Mouse (Mus musculus) limb, embryonic 14.5 days (tissue): ENCODE measurements around the gene Zfp512b. TPM values are rescaled to one million over a fixed set of nuclear protein-coding genes. Genes with fewer than 3 reads are reported as not detected.

Experiments
- ATAC-seq: fragments of 200-750 bp; cut with Nextera tagmentation; 2 replicates; pipeline ENCODE4 v1.8.0; 2017; ENCODE audit warnings: low read depth, moderate number of reproducible peaks, moderate TSS enrichment; ENCODE audit not compliant: low FRiP score
- DNase-seq: peaks from one replicate; pipeline ENCODE4 v3.0.0-alpha.2; 2015; ENCODE audit warnings: low spot score
- H3K27ac ChIP-seq: fragments of 300-500 bp; sonication (generic); replicated peaks from 2 replicates; pipeline ENCODE4 v1.5.1; 2014; ENCODE audit warnings: low read depth, mild to moderate bottlenecking, low read length, moderate library complexity, mixed read lengths
- H3K27me3 ChIP-seq: fragments of 300-500 bp; sonication (generic); 2 replicates; pipeline ENCODE4 v1.6.1; 2014; ENCODE audit warnings: low read length, mixed read lengths; ENCODE audit not compliant: control insufficient read depth, insufficient read depth
- H3K36me3 ChIP-seq: fragments of 300-500 bp; sonication (generic); 2 replicates; pipeline ENCODE4 v1.6.1; 2014; ENCODE audit warnings: mild to moderate bottlenecking, low read length, moderate library complexity, mixed read lengths; ENCODE audit not compliant: control insufficient read depth, insufficient read depth
- H3K4me1 ChIP-seq: fragments of 300-500 bp; sonication (generic); 2 replicates; pipeline ENCODE4 v1.6.1; 2014; ENCODE audit warnings: antibody characterized with exemption, low read length, mixed read lengths; ENCODE audit not compliant: control insufficient read depth, insufficient read depth
- H3K4me2 ChIP-seq: fragments of 300-500 bp; sonication (generic); replicated peaks from 2 replicates; pipeline ENCODE4 v1.6.1; 2014; ENCODE audit warnings: low read depth, mild to moderate bottlenecking, low read length, moderate library complexity; ENCODE audit not compliant: severe bottlenecking
- H3K4me3 ChIP-seq: fragments of 300-500 bp; sonication (generic); replicated peaks from 2 replicates; pipeline ENCODE4 v1.5.1; 2014; ENCODE audit warnings: low read length
- H3K9ac ChIP-seq: fragments of 300-500 bp; sonication (generic); 2 replicates; pipeline ENCODE4 v1.6.1; 2014; ENCODE audit warnings: mild to moderate bottlenecking, low read depth, low read length, moderate library complexity; ENCODE audit not compliant: severe bottlenecking
- H3K9me3 ChIP-seq: fragments of 300-500 bp; sonication (generic); 2 replicates; pipeline ENCODE4 v1.6.1; 2016; ENCODE audit warnings: low read length; ENCODE audit not compliant: control insufficient read depth
- POLR2A ChIP-seq: fragments of 200-500 bp; IDR thresholded peaks from 2 replicates; pipeline ENCODE4 v1.8.0; 2012; ENCODE audit warnings: inconsistent platforms, mild to moderate bottlenecking, moderate library complexity, borderline replicate concordance; ENCODE audit not compliant: insufficient read depth, insufficient read length; ENCODE audit errors: extremely low read depth
- WGBS: fragments of 180-500 bp; shearing (Covaris S2); extraction: QIAGEN DNeasy Blood & Tissue Kit; methylation state at CpG from one replicate; pipeline ENCODE4 v1.1.7; 2014; 5-methylcytosine and 5-hydroxymethylcytosine counted together
- polyA plus RNA-seq, 2 experiments: library from polyadenylated mRNA; depleted of rRNA in 1 of 2; stranded (reverse) in 1 of 2; unstranded in 1 of 2; fragments of >200 nt; fragmentation: Nextera tagmentation in 1 of 2; extraction: Ambion mirVana in 1 of 2; gene quantifications; 2 replicates each; pipeline versions ENCODE4 v1.2.1 to v1.2.3; 2012 to 2014

Gene Zfp512b
- polyA plus RNA-seq, 2 experiments, result 58.8 to 102 TPM

DNA sequence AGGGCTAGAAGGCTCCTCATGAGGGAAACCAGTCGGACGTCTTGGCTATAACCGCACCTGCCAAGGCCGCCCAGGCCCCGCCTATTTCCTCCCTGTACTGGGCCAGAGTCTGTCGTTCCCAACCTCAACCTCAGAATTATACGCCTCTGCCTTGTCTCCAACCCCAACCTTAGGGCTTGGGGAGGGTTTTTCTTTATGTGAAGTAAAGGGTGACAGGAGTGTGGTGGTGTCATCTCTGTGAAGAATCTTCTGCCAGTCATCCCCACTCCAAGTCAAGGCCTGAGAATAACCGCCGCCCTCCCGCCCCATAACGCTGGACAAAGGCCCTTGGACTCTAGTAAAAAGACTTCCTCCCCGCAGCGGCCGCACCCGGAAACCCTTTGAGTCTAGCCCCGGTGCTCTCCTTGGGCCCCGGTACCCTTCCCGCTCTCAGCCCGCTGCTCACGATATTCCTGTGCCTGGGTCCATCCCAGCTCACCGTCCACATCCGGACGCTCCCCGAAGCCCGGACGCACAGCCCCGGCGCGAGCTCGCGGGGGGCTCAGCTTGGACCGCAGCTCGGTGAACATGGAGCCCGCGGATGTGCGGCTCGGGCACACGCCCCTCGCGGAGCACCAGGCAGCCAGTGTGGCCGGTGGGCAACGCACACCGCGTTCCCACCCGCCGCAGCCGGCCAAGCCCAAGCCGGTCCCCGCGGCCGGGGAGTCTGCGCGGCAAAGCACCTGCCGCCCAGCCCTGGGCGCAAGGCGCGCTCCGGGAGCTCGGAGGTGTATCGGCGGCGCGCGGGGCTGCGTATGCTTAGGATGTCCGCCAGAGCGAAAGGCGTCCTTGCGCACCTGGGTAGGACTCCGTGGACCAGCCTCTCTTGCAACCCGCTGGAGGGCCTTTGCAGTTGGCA lies 6.1 kb upstream of the Zfp512b start, which contains the start of gene Samd10:
Gene Samd10 (minus strand): TSS at position 759 of the 898 bp plus-strand sequence.
- DNase-seq (no peak), ATAC-seq (0 out of 2 replicates have a peak, but pooled peaks have one; percentile 10)
- no peaks in the 10 kb centered on the region for H3K9me3 ChIP-seq
- H3K4me2 ChIP-seq, result peak within 1 kb of the TSS; percentile 95
- H3K27me3 ChIP-seq, result peaks cover 10% of the 10 kb centered on the region; the same call in 1 of the 2 replicates
- H3K9ac ChIP-seq, result peak within 1 kb of the TSS; percentile 58
- 0 out of 2 replicates have a peak within 1 kb of the TSS, but pooled peaks have one; percentile 13 for H3K27ac ChIP-seq
- H3K4me3 ChIP-seq, result peak within 1 kb of the TSS; percentile 58
- no peaks in the 10 kb centered on the region for H3K36me3 ChIP-seq
- peaks cover 17% of the 10 kb centered on the region for H3K4me1 ChIP-seq
- 2% methylated on average over 66 of the region's 71 CpGs for WGBS
- no peak for TF ChIP-seq POLR2A

GRCm38 (mm10) chr2:181597378-181598061 lies 4.9 kb upstream of the Zfp512b start:
- WGBS, result 58% methylated on average over 7 of the region's 7 CpGs
- H3K4me1 ChIP-seq, result peaks cover 21% of the 10 kb centered on the region
- no peak overlapping the region for H3K4me2 ChIP-seq
- no peak for TF ChIP-seq POLR2A
- no peak overlapping the region for H3K27ac ChIP-seq
- H3K27me3 ChIP-seq, result peaks cover 10% of the 10 kb centered on the region; the same call in 1 of the 2 replicates
- no peaks in the 10 kb centered on the region for H3K36me3 ChIP-seq
- H3K9ac ChIP-seq, result no peak overlapping the region
- ATAC-seq (no peak), DNase-seq (no peak)
- H3K4me3 ChIP-seq, result no peak overlapping the region
- H3K9me3 ChIP-seq, result no peaks in the 10 kb centered on the region

DNA sequence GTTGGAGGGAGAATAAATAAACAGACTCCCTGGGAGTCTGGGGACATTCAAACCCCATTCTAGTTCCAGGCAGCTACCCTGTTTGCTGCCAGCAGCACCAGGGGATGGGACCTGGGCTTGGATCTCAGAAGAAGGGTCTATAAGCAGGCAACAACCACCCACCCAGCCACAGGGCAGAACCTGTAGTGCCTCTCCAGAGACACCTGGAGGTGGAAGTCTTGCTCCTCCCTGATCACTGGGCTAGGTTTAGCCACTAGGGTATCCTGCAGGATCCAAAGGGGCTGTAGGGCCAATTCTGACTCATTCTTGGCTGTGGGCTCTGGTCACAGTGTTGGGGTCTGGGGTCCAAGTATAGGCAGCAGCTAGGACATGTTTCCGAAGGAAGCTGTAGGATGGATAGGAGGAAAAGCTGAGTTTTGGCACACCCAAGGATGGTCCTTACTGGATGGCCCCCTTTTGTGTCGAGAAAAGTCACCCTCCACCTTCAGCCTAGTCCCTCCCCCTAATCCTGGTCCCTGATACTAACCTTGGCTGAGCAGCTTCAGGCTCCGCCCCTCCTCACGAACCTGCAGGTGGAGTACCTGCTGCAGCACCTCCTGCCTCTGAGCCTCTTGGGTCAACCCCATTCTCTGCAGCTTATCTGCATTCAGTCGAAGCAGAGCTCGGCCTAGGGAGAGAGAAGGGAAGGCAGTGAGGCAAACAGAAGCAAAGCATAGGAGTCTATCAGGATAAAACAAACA lies 3.8 kb upstream of the Zfp512b start:
- Histone ChIP-seq H3K36me3 (no peaks in the 10 kb centered on the region), H3K9ac (no peak overlapping the region), H3K4me1 (peaks cover 14% of the 10 kb centered on the region), H3K9me3 (no peaks in the 10 kb centered on the region), H3K4me3 (no peak overlapping the region), H3K27me3 (peaks cover 10% of the 10 kb centered on the region; the same call in 1 of the 2 replicates), H3K4me2 (no peak overlapping the region), H3K27ac (no peak overlapping the region)
- DNase-seq, result no peak
- TF ChIP-seq POLR2A, result no peak
- no peak for ATAC-seq
- 40% methylated on average over 6 of the region's 6 CpGs for WGBS

DNA sequence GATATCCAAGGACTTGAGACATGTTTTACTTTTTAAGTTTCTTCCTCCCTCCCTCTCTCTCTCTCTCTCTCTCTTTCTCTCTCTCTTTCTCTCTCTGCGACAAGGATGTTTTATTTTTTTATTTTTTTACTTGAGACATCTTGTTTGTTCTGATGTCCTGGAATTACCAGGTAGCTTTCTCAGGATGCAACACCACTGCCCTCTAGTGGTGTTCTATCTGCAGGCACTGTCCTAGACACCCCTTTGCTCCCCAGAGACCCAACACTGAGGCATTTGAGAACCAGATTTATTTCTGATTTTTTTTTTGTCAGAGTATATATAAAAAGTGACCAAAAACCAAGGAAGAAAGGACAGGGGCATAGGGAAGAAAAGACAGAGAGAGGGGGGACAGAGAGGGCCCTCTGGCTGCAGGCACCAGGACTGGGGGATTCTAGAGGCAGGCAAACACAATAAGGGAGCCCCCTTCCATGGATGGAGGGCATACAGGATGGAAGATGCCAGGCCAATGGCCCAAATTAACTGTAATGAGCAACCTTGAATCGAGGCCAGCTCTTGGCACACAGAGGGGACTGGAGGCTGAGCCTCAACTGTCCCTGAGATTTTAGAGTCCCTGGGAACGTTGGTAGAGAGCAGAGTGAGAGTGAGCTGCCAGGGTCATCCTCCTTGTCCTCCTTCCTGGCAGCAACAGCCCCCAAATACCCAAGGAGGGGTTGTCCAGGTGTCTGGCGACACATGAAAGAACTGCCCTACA lies 2.5 kb upstream of the Zfp512b start:
- H3K9me3 ChIP-seq, result no peaks in the 10 kb centered on the region
- DNase-seq, result peak; percentile 58
- H3K27me3 ChIP-seq, result peaks cover 10% of the 10 kb centered on the region; the same call in 1 of the 2 replicates
- no peak overlapping the region for H3K4me2 ChIP-seq
- no peak overlapping the region for H3K9ac ChIP-seq
- TF ChIP-seq POLR2A, result no peak
- no peak overlapping the region for H3K4me3 ChIP-seq
- no peak for ATAC-seq
- WGBS, result 60% methylated on average over 4 of the region's 4 CpGs
- peaks cover 9% of the 10 kb centered on the region for H3K36me3 ChIP-seq
- peaks cover 11% of the 10 kb centered on the region for H3K4me1 ChIP-seq
- no peak overlapping the region for H3K27ac ChIP-seq
